Mouse (Mus musculus): ENCODE data around the gene Gm36210. TPM values are rescaled to one million over a fixed set of nuclear protein-coding genes. Genes with fewer than 3 reads are reported as not detected.
"Not testable (repeated sequence)": the region's sequence is repeated elsewhere in the genome, so short reads cannot be mapped to it uniquely, and the experiment has no call there.

Gm36210 gene
- polyA plus RNA-seq, 1 experiment from 2014 or later: 0.22 TPM

DNA sequence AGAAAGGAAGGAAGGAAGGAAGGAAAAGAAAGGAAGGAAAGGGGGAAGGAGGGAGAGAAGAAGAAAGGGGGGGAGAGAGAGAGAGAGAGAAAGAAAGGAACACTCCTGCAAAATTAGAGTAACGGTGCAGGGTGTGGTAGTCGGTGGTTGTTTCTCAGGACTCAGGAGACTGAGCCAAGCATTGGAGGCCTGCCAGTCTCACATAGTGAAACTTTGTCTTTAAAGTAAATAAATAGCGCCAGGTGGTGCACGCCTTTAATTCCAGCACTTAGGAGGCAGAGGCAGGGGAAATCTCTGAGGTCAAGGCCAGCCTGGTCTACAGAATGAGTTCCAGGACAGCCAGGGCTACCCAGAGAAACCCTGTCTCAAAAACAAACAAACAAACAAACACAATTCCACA is 19.6 kb downstream of the Gm36210 start:
- ATAC-seq (replicated peaks; ENCODE audit: low FRiP score) (no peak), DNase-seq (ENCODE audit: low spot score) (no peak)
- Histone ChIP-seq H3K4me3 (ENCODE audit: low read depth, low read length) (no peak overlapping the region), H3K4me2 (no peak overlapping the region), H3K27ac (ENCODE audit: low read depth, low read length) (no peak overlapping the region), H3K9me3 (ENCODE audit: control insufficient read depth, low read length) (peaks cover 8% of the 10 kb centered on the region; the same call in 1 of the 2 replicates), H3K36me3 (ENCODE audit: control insufficient read depth, insufficient read depth, low read length) (no peaks in the 10 kb centered on the region; the same call in 1 of the 2 replicates), H3K9ac (ENCODE audit: low read depth, low read length) (no peak overlapping the region), H3K27me3 (replicated peaks; ENCODE audit: control insufficient read depth, insufficient read depth, low read length) (no peaks in the 10 kb centered on the region), H3K4me1 (replicated peaks; ENCODE audit: control insufficient read depth, insufficient read depth, low read length) (no peaks in the 10 kb centered on the region)
- 81% methylated on average over 4 of the region's 4 CpGs for WGBS

DNA sequence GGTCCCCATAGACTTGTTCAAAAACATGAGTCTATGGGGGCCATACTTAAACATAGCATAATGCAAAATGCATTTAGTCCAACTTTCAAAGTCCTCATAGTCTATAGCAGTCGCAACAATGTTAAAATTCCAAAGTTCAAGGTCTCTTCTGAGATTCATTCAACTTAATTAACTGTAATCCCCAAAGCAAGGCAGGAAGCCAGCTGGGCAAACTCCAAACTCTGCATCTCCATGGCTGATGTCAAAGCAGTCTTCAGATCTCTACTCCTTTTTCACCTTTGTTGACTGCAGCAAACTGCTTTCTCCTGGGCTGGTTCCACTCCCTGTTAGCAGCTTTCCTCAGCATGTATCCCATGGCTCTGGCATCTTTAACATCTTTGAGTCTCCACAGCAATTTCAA is 27.3 kb downstream of the Gm36210 start:
- not testable (repeated sequence) for DNase-seq (ENCODE audit: low spot score)
- 85% methylated on average over 1 of the region's 1 CpGs for WGBS

DNA sequence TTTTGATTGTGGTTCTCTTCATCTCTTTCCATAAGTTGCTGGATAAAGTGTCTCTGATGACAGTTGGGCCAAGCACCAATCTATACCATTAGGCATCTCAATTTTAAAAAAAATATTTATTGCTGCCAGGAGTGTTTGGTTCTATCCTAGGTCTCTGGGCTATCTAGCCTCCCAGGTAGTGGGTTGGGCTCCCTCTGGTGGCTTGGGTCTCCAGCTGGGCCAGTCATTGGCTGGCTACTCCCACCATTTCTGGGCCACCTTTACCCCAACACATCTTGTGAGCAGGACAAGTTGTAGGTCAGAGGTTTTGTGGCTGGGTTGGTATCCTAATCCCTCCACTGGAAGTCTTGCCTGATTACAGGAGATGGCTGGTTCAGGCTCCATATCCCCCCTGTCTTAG is 28.1 kb downstream of the Gm36210 start:
- Histone ChIP-seq H3K9me3 (ENCODE audit: control insufficient read depth, low read length) (peaks cover 5% of the 10 kb centered on the region; the same call in 1 of the 2 replicates), H3K9ac (ENCODE audit: low read depth, low read length) (no peak overlapping the region), H3K27ac (ENCODE audit: low read depth, low read length) (no peak overlapping the region), H3K27me3 (replicated peaks; ENCODE audit: control insufficient read depth, insufficient read depth, low read length) (no peaks in the 10 kb centered on the region), H3K4me1 (replicated peaks; ENCODE audit: control insufficient read depth, insufficient read depth, low read length) (peaks cover 14% of the 10 kb centered on the region), H3K4me3 (ENCODE audit: low read depth, low read length) (peak overlapping the region; percentile 62; the same call in 1 of the 2 replicates), H3K4me2 (peak overlapping the region; percentile 94), H3K36me3 (ENCODE audit: control insufficient read depth, insufficient read depth, low read length) (no peaks in the 10 kb centered on the region; the same call in 1 of the 2 replicates)
- ATAC-seq (replicated peaks; ENCODE audit: low FRiP score): no peak
- no peak for DNase-seq (ENCODE audit: low spot score)

More for the DNA sequence above, 27.3 kb downstream of the Gm36210 start:
- peaks cover 14% of the 10 kb centered on the region for H3K4me1 ChIP-seq (replicated peaks; ENCODE audit: control insufficient read depth, insufficient read depth, low read length)
- not testable (repeated sequence) for ATAC-seq (replicated peaks; ENCODE audit: low FRiP score); H3K9ac ChIP-seq (ENCODE audit: low read depth, low read length); H3K4me2 ChIP-seq; H3K27me3 ChIP-seq (replicated peaks; ENCODE audit: control insufficient read depth, insufficient read depth, low read length); H3K27ac ChIP-seq (ENCODE audit: low read depth, low read length); H3K36me3 ChIP-seq (ENCODE audit: control insufficient read depth, insufficient read depth, low read length); H3K9me3 ChIP-seq (ENCODE audit: control insufficient read depth, low read length); H3K4me3 ChIP-seq (ENCODE audit: low read depth, low read length)

DNA sequence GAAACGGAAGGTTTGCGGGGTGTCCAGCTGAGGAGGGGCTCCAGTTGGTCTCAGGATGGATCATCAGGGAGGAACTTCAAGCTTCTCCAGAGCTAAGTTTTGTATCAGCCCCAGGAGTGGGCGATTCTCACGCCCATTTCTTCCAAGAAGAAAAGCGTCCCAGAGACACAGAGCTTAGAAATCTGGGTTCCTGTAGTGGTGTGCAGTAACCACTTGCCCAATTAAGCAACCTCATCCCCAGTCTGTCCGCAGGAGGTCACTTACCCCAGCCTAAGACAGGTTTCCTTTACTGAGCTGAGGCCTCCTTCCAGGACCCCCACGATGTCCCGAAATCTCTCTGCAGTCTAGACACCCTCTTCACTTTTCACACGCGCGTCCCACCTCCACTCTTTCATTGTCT is 29.1 kb downstream of the Gm36210 start:
- Histone ChIP-seq H3K4me2 (peak overlapping the region; percentile 94), H3K9me3 (ENCODE audit: control insufficient read depth, low read length) (peaks cover 5% of the 10 kb centered on the region; the same call in 1 of the 2 replicates), H3K4me1 (replicated peaks; ENCODE audit: control insufficient read depth, insufficient read depth, low read length) (peaks cover 14% of the 10 kb centered on the region), H3K27ac (ENCODE audit: low read depth, low read length) (peak overlapping the region; percentile 41; the same call in 1 of the 2 replicates), H3K36me3 (ENCODE audit: control insufficient read depth, insufficient read depth, low read length) (no peaks in the 10 kb centered on the region; the same call in 1 of the 2 replicates), H3K27me3 (replicated peaks; ENCODE audit: control insufficient read depth, insufficient read depth, low read length) (no peaks in the 10 kb centered on the region), H3K4me3 (ENCODE audit: low read depth, low read length) (peak overlapping the region; percentile 62), H3K9ac (ENCODE audit: low read depth, low read length) (peak overlapping the region; percentile 71)
- DNase-seq (ENCODE audit: low spot score) (no peak), ATAC-seq (replicated peaks; ENCODE audit: low FRiP score) (peak; percentile 17; the same call in 1 of the 2 replicates)
- 12% methylated on average over 11 of the region's 11 CpGs for WGBS

DNA sequence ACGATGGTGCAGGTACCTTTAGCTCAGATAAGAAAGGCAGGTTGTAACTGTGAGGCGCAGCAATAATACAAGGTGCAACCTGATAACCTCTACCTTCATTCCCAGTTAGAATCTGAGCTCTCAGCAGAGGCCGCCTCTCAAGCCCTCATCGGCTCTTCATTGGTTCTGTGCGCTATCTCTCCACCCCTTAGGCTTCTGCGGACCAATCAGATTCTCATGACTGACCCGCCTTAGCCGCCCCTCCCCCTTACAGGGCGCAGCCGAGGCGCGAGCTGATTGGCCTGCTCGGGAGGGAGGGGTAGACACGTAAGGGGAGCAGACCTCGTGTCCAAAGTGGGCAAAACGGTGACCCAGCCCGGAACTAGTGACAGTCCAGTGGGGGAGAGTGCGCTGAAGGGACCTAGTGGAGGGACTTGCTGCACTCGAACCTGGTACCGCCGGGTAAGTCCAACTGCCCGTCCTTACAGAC is 29.5 kb downstream of the Gm36210 start, which contains the start of gene Isoc2a:
TSS of gene Isoc2a (plus strand) at position 401 of the 469 bp plus-strand sequence.
- no peaks in the 10 kb centered on the region for H3K36me3 ChIP-seq (ENCODE audit: control insufficient read depth, insufficient read depth, low read length)
- WGBS: under 1% methylated on average over 22 of the region's 22 CpGs
- peak within 1 kb of the TSS; percentile 71 for H3K9ac ChIP-seq (ENCODE audit: low read depth, low read length)
- H3K4me2 ChIP-seq: peak within 1 kb of the TSS; percentile 94
- no peaks in the 10 kb centered on the region for H3K27me3 ChIP-seq (replicated peaks; ENCODE audit: control insufficient read depth, insufficient read depth, low read length)
- peaks cover under 1% of the 10 kb centered on the region; the same call in 1 of the 2 replicates for H3K9me3 ChIP-seq (ENCODE audit: control insufficient read depth, low read length)
- peak within 1 kb of the TSS; percentile 65 for H3K27ac ChIP-seq (ENCODE audit: low read depth, low read length)
- H3K4me1 ChIP-seq (replicated peaks; ENCODE audit: control insufficient read depth, insufficient read depth, low read length): peaks cover 14% of the 10 kb centered on the region
- H3K4me3 ChIP-seq (ENCODE audit: low read depth, low read length): peak within 1 kb of the TSS; percentile 62
- peak; percentile 91 for DNase-seq (ENCODE audit: low spot score)
- peak; percentile 99 for ATAC-seq (replicated peaks; ENCODE audit: low FRiP score)

DNA sequence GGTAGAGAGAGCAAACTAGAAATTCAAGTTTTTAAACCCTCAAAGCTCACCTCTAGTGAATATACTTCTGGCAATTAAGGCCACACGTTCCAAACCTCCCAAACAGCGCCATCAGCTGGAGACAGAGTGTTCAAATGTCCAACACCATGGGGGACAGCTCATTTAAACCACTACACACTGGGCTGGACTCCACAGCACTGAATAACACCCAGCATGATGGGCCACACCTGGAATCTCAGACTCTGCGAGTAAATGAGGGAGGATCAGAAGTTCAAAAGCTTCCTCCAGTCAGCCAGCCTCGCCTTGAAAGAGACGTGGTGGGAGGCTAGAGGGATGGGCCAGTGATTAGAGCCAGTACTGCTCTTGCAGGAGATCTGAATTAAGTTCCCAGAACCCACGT is 36.2 kb downstream of the Gm36210 start, which contains the start of gene Isoc2b:
TSS of gene Isoc2b (minus strand) at position 126 of the 400 bp plus-strand sequence.
- Histone ChIP-seq H3K4me2 (no peak within 1 kb of the TSS), H3K4me3 (ENCODE audit: low read depth, low read length) (no peak within 1 kb of the TSS), H3K4me1 (replicated peaks; ENCODE audit: control insufficient read depth, insufficient read depth, low read length) (0 out of 2 replicates have a peak, but pooled peaks cover 2% of the 10 kb centered on the region), H3K36me3 (ENCODE audit: control insufficient read depth, insufficient read depth, low read length) (no peaks in the 10 kb centered on the region), H3K9ac (ENCODE audit: low read depth, low read length) (no peak within 1 kb of the TSS), H3K27ac (ENCODE audit: low read depth, low read length) (no peak within 1 kb of the TSS), H3K27me3 (replicated peaks; ENCODE audit: control insufficient read depth, insufficient read depth, low read length) (no peaks in the 10 kb centered on the region), H3K9me3 (ENCODE audit: control insufficient read depth, low read length) (no peaks in the 10 kb centered on the region)
- WGBS: 49% methylated on average over 6 of the region's 6 CpGs
- no peak for DNase-seq (ENCODE audit: low spot score)
- ATAC-seq (replicated peaks; ENCODE audit: low FRiP score): no peak

DNA sequence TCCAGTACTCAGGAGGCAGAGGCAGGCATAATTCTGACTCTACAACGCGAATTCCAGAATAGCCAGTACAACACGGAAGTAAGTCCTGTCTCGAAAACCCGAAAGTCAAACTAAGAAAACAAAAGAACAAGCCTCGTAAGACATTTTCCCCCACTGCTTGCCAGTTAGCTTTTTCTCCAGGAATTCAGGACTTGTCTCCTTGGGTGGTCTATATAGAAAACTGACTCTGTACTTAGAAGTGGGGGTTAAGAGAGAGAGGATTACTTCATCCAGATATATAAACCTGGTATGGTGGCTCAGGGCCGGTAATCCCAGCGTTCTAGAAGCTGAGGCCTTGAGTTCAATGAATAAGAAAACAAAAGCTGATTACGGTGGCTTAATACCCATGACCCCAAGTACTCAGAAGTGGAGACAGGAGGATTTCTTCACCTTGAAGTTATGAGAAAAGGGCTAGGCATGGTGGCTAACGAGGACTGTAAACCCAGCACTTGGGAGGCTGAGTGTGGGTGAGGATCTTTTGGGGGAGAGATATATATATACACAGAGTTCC is 39.6 kb downstream of the Gm36210 start:
- no peak for DNase-seq (ENCODE audit: low spot score)
- Histone ChIP-seq H3K9me3 (ENCODE audit: control insufficient read depth, low read length) (no peaks in the 10 kb centered on the region), H3K27ac (ENCODE audit: low read depth, low read length) (0 out of 2 replicates have a peak overlapping the region, but pooled peaks have one; percentile 44), H3K4me3 (ENCODE audit: low read depth, low read length) (peak overlapping the region; percentile 59), H3K36me3 (ENCODE audit: control insufficient read depth, insufficient read depth, low read length) (no peaks in the 10 kb centered on the region), H3K4me2 (peak overlapping the region; percentile 73), H3K27me3 (replicated peaks; ENCODE audit: control insufficient read depth, insufficient read depth, low read length) (no peaks in the 10 kb centered on the region), H3K4me1 (replicated peaks; ENCODE audit: control insufficient read depth, insufficient read depth, low read length) (0 out of 2 replicates have a peak, but pooled peaks cover 2% of the 10 kb centered on the region), H3K9ac (ENCODE audit: low read depth, low read length) (peak overlapping the region; percentile 81)
- 48% methylated on average over 10 of the region's 10 CpGs for WGBS
- no peak for ATAC-seq (replicated peaks; ENCODE audit: low FRiP score)

DNA sequence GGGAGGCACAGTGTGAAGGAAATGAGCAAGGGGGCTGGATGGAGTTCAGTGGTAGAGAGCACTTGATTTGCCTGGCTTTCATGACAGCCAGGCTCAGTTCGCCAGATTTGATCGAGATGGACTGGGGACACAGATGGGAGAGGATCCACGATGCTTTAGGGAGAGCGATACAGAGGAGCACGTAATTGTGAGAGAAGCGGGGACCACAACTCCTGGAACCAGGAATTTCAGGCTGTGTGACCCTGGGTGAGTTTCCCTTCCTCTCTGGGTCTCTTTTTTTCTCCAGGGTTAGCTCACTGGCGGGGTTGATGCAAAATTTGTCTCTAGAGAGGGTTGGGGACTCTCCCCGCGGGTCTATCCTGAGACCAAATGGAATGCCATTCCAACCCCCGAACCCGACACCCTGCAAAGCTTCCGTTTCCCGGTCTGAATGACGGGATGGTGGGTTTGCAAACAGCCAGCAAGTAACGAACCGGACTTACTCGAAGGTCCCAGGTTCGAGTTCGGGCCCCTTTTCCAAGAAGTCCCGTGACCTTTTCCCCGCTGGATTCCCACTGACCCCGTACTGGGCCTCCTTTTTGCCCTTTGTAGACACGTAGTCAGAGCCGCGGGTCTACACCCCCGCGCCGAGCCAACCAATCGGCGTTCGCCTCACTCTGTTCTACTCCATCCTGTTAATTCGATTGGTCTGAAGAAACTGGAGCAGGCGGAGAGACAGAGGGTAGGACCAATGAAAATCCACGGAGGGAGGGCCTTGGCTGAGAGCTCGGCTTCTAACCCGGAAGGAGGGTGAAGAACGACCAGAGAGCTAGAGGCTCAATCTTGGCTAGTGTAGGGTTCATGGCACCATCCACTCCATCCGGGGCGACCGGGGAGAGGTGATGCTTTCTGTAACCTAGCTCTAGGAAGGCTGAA is 40.5 kb downstream of the Gm36210 start:
- ATAC-seq (replicated peaks; ENCODE audit: low FRiP score): peak; percentile 100
- peak overlapping the region; percentile 81 for H3K9ac ChIP-seq (ENCODE audit: low read depth, low read length)
- H3K4me3 ChIP-seq (ENCODE audit: low read depth, low read length): peak overlapping the region; percentile 59
- H3K9me3 ChIP-seq (ENCODE audit: control insufficient read depth, low read length): no peaks in the 10 kb centered on the region
- H3K36me3 ChIP-seq (ENCODE audit: control insufficient read depth, insufficient read depth, low read length): no peaks in the 10 kb centered on the region
- DNase-seq (ENCODE audit: low spot score): peak; percentile 94
- H3K4me2 ChIP-seq: peak overlapping the region; percentile 73
- 3% methylated on average over 40 of the region's 40 CpGs for whole genome bisulfite sequencing
- 0 out of 2 replicates have a peak, but pooled peaks cover 2% of the 10 kb centered on the region for H3K4me1 ChIP-seq (replicated peaks; ENCODE audit: control insufficient read depth, insufficient read depth, low read length)
- peak overlapping the region; percentile 44; the same call in 1 of the 2 replicates for H3K27ac ChIP-seq (ENCODE audit: low read depth, low read length)
- H3K27me3 ChIP-seq (replicated peaks; ENCODE audit: control insufficient read depth, insufficient read depth, low read length): no peaks in the 10 kb centered on the region
